Mouse (Mus musculus) embryo, embryonic 11 days (tissue): ENCODE measurements around the gene Apbb2.

ENCODE experiments used
- DNase-seq: peaks from one replicate; pipeline ENCODE4 v3.0.0-alpha.2; 2015

The Apbb2 gene

DNA sequence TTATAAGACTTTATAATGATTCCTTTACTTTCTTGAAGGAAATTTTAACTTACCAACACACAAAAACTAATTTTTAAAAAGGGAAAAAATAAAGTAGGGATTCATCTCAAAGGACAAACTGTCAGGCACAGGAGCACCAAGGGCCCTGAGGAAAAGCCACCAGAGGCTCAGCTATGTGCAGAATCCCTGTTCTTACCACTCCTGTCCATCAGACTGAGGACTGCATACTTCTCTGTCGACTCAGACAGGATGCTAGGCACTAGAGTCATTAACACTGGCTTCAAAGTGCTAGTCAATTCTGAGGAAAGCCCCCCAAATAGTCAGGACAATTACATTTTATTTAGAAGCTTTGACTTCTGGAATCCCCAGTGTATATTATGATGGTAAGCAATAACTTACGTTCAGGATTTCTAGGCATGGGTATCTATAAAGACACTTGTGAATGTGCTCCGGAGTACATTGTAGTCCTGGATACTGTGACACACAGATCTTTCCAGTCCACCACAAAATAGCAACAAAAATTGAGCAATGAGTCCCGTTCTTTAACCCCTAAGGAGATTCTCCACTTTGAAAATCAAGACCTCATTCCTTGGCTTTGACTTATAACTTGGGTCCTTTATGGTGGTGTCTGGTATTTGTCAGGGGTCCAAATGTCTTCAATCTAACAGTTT, 150.1 kb downstream of the Apbb2 start:
- DNase-seq = no peak

DNA sequence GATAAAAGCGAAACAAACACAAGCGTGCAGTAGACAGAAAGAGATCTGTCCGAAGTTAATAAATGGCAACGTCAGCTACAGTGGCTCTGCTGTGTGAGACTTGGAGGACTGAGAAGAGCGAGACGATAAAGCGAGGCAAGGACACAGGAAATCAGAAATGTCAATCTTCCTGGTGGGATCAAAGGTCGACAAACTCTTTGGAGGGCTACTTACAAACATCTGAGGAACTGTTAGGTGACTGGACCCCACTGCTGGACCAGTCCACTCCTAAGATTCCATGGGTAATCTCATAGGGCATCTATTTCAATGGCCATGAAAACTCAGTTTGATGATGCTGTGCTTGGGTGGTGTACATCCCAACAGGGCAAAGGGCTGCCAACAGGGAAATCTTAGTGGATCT, 155.9 kb downstream of the Apbb2 start:
- no peak for DNase-seq

DNA sequence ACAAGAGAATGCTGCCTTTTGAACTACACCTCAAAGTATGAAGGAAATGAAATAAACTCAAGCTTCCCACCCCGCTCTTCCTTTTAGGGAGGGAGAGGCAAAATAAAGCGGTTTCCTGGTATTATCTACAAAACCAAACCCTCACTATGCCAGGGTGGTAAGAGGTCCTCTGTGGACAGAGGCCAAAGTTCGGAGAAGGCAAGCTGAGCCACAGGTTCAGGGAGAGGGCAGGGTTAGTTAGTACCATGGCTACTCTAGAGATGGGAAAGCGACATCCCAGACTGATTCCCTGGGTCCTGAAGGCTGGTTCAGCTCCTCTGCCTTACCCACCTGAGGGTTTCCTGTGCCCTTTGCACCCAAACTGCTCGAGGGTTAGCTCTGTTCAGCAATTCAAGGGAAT, 159.7 kb downstream of the Apbb2 start:
- no peak for DNase-seq

DNA sequence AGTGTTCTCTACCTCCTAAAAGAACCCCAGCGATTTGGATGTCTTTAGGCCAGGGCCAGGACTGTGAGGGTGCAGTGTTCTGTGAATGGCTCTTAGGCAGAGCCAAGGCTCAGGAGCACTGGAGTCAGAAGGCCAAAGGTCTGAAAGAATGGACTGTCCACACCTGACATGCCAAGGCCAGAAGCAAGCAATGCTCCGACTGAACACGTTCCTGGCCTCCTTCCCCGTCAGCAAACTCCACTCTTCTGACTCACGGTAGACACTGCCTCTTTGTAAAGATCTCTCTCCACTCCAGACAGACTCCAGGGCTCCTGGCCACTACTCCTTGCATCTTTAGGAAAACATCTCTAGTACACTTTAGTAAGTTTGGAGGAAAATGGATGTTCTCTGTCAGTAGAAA, 163.3 kb downstream of the Apbb2 start:
- no peak for DNase-seq

DNA sequence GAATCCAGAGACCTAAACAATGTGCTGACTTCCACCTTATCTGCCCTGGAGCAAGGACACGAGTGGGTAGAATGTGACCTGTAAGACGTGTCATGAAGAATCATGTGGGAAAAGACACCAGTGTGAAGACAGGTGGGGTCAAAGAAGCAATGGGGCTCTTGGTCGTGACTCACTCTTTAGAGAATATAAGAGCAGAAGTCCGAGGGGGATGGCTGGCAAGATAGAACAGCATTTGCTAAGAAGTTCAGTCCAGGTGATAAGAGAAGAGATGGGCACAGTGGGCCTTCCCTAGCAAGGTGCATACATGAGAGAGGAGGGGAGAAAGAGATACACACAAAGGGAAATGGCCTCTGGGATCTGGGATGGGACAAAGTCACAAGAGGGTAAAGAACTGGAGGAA, 163.8 kb downstream of the Apbb2 start:
- no peak for DNase-seq

DNA sequence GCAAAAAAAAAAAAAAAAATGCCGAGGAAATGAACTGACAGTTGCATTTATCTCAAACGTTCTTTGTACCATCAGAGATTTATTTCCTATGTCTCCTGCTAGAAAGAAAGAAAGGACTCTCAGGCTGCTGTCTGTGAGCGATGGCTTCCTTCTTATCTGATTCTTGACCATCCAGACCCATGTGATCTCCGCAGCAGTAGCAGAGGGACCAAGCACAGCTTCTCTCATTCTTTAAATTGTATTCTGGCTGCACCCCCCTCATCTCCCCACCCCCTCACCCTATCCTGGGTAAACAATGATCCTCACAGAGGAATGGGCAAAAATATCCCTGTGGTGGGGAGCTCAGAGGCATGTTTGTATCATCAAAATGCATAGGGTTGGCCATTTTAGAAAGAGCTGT, 165.5 kb downstream of the Apbb2 start:
- DNase-seq = no peak

DNA sequence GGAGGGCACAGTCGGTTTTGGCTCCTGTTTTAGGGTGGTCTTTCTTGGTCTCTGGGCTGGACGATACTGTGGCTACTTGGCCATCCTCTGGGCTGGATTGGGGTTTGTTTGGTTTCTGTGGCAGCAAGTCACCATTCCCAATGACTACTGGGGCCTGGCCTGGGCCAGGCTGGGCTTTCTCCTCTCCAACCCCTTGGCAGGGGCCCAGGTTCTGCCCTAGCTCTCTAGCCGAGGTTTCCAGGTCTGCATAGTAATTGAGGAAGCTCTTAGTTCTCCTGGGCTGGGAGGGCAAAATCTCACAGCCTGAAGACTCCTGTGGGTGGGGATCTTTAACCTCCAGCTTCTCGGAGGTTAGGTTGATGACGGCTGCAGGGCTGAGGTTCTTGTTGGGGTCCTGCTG, 167.0 kb downstream of the Apbb2 start:
- DNase-seq = no peak

DNA sequence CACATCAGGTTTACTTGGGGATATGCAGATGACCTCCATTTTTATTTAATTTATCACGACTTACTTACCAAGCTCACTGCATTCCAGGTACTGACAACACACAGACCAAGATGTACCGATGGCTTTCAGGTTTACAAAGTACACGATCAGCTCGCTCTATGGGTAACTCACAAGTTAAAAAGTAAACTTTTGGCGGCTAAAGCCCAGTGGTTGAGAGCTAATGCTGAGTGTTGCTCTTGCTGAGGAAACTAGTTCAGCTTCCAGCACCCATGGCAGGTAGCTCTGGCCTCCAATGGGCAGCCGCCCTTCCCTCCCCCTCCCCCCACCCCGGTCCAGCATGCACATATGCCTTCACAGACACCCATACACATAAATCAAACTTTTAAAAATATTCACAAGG, 173.1 kb downstream of the Apbb2 start:
- no peak for DNase-seq

DNA sequence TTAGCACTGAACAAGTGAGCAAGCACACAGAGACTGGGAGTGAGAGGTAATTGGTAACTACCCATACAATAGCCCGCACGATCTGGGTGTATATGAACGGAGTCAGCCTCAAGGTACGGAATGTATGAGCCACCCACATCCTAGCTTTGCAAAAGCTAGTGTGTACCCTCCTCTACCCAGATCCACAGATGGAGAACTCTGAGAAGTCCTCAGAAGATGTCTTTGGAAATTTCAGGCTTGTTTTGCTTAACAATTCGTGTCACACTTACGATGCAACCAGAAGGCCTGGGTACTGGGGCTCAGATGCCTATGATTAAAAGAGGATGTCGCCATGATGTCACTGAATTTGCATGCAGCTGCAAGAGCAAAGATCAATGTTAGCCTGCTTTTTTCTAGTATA, 176.3 kb downstream of the Apbb2 start:
- no peak for DNase-seq

DNA sequence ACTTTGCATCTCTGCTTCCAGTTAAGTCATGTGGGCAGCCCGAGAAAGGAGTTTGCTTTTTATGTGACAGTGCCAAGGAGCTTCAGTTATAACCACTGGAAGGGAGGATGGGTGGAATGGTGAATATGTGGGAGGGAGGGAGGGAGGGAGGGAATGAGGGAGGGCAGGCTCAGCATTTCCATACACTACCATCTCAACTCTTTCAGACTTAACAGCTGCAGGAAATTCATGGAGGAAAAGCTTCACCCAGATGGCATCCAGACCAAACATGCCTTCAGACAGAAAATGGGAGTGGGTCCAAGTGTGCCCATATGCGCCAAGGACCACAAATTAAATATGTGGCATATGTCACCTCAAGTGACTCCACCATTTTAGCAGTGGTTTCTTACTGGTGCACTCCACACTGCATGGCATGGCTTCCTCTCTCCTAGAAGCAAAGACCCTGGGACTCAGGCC, 181.8 kb downstream of the Apbb2 start:
- no peak for DNase-seq

DNA sequence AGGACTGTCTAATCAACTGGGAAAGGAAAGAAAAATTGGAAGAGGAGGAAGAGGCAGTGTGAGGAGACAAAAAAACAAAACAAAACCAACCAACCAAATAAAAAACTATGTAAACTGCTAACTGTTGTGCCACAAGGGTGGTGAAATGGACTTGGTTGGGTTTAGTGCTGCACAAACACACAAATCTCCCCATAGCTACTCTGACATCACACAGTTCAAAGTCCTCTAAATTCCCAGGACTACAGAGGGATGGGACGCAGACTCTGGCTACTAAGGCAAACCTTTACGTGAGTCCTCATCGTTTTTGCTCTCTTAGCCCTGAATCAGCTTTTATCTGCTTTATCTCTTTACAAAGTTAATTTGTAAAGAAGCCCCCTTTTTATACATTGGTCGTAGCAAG, 183.4 kb downstream of the Apbb2 start:
- no peak for DNase-seq

DNA sequence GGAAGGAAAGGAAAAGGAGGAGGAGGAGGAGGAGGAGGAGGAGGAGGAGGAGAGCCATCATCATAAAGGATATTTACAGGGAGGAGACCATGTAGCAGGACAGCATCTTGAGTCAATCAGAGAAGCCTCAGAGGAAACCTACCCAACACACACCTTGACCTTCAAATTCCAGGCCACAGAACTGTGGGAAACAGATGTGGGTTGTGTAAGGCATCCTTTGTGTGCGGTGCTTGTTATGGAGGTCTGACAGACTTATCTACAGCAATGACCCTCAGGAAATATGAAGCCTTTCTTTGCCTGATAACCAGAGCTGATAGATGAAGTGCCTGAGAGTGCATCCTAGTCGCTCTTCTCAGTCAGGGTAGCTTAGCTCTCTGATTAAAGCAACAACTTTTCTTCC, 189.5 kb downstream of the Apbb2 start:
- peak; percentile 35 for DNase-seq

DNA sequence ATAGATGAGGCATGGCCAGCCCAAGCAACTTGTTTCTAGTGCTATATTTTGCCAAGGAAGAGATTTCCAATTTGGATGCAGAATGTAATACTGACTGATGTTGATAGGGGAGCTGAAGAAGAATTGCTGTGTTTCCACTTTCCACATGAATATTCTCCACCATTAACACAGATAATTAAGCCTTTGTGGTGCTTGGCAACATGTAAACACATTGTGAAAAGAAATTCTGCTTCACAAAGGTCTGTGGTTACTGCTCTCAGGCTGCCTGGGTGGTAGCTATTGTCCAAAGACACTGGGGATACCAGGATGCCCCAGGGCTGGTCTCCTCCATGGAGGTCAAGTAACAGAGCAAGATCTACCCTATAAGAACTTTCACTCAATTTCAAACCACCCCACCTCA, 190.5 kb downstream of the Apbb2 start:
- DNase-seq = no peak

DNA sequence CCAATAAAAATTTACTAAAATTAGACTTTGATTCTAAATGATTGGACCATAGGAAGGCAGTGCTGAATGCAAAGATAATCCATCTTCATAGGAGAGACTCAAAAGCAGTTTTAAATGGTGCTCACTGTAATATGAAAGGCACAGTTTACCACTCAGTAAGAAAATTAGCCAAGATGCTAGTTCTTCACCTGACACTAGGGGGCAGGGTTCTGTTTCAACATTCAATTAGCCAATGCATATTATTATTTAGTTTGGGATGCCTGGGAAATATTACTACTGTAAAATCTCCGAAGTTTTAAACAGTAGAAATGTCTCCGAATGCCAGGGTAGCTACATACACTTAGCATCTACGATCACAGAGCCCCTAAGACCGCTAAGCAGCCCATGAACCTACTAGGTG, 194.7 kb downstream of the Apbb2 start:
- DNase-seq = peak; percentile 37

DNA sequence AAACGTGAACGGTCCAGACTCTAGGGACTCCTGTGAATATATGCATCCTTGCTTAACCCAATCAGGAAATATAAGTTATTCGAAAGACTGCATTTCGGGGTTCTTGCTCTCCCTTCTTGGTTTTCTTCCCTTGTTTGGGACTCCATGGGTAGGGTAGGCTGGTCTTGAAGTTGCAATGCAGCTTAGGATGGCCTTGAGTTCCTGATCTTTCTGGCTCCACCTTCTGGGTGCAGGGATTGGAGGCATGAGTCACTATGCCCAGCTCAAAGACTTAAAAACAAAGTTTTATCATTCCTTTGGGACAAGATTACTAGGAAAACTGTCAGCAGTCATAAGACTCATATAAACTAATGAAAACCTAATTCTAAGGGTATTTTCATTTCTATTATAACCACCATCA, 195.1 kb downstream of the Apbb2 start:
- DNase-seq = no peak

DNA sequence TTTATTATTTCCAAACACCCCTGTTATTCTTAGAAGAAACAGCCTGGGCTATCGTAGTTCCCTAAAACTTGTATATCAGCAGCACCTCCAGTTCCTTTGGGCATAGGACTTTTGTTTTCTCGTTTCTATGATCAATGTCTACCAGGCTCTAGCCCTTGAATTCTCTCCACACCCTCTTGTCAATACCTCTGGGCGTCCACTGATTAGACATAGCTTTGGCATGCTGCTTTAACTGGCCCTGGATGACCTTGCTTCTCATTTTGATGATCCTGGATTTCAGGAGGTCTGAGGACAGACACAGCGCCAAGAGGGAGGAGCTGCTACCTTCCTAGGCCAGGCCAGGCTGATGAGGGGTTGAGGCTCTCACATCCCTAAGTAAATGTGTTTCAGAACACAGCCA, 196.6 kb downstream of the Apbb2 start:
- no peak for DNase-seq

DNA sequence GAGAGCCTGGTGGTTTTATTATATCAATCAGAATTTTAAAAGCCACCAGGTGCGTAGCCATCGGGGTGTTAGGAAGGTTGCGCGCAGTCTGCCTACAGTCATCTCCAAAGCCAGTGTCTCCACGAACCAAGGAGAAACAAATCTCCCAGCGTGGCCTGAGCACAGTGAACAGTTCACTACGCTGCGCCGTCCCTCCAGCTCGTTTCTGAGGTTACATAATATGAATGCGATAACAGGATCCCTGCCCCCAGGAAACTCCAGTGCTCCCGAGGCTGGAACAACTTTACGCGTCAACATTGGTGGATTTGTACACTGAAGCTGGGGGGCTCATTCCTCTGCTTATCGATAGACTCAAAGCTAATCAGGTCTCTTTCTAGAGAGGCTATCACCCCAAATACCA, 197.4 kb downstream of the Apbb2 start:
- DNase-seq = no peak

DNA sequence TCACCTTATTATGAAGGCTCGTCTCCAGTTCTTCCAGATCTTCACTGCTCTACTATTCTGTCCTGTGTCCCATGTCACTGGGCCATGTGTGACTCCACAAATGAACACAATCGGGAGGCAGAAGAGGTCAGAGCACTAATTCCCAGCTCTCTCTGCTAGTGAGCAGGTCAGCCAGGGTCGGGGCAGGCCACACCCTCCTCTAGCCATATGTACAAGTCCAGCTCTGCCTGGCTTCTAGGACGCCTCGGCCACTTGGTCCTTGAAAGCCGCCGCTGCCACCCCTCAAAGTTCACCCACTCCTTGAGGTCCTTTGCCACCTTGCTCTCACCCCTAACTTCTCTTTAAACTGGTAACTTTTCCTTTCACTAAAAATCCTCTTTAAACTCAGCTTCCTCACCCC, 198.6 kb downstream of the Apbb2 start:
- DNase-seq = no peak

DNA sequence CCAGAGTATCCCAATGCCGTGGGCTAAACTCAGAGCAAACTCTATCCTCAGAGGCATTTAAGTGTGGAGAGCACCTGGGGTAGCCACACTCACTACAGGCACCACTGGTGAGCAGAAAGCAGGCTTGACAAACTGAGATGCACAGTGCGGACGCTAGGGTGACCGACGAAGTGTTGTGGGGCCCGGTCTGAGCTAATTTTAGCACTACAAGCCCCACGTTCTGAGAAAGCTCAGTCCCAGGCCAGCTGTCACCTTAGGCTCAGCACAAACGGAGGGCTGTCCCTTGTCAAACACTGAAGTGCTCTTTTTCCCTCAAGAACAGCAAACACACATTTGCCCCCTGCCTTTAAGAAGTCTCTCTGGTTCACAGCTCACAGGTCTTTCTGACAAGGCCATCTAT, 201.3 kb downstream of the Apbb2 start:
- no peak for DNase-seq

DNA sequence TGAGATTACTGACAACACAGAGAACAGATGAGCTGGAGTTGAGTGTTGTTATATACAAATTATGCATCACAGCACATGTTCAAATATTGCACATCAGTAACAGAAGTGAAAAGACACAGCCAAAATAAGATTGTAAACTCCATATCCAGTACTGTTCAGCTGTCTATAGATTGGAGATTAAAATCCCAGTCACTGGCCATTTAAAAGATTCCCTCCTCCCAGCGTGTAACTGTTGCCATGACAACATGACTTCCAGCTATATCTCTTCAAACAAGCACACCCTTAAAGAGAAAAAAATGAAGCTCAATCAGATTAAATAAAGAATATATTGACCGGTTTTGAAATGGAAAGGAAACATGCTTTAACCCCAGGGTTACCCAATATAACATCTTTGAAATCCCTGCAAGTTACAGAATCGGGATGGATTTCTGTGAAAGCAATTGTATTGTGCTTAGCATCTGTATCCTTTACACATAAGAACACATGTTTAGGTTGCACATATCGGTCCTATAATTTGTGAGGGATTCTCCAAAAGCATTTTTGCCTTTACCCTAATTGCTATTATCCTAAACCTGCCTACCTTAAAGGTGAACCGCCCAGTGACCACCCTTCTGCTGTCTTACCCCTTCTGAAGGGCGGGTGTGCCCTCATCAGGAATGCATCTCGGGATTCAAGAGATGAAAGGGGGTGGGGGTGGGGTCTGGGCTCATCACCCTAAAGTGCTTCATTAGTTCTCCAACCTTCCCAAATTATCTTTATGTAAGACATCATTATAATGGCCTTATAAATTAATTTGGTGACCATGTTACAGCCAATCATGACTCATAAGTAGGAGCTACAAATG, 202.7 kb downstream of the Apbb2 start:
- DNase-seq = peak; percentile 25

DNA sequence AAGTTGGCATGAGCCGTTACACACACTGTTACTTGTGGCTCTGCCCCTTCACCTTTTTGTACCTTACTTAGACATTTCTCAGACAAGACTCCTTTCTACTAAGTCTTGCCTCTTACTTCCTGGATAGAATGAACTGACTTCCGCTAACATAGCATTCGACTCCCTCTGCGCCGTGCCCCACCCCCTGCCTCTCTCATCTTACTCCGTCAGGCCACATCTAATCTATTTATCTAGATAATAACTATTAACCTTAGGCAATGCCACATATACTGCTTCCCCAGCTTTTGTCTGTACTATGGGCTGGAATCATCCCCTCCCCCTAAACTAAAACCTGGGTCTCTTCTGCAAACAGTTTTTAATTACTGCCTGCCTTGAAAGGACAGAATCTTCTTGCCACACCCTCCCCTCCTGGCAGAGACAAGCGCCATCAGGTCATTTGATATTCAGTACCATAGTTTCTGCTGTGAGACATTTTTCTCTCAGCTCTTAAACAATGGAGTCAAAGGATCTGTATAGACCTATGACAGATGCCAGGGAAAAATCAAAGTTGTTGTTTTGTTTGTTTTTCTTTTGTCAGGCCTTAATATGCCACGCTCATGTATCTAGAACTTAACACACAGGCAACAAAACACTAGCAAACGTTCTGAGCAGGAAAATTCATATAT, 203.4 kb downstream of the Apbb2 start:
- no peak for DNase-seq

DNA sequence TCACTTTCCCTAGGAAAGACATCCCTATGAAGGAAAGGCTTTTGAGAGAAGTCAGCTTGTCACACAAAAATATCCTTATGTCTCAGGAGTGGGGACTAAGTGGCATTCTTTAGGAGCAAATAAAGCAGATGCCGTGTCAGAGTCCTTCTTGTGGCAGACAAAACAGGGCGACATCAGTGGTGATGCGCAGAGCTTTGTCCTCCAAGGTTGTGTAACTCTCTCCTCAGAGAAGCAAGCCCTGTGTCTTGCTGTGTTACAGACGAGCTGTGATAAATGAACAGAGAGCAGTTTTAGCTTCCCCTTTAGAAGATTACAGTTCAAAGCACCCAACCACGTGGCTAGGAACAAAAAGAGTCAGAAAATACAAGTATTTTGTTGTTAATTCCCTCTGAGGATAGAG, 205.2 kb downstream of the Apbb2 start:
- no peak for DNase-seq

DNA sequence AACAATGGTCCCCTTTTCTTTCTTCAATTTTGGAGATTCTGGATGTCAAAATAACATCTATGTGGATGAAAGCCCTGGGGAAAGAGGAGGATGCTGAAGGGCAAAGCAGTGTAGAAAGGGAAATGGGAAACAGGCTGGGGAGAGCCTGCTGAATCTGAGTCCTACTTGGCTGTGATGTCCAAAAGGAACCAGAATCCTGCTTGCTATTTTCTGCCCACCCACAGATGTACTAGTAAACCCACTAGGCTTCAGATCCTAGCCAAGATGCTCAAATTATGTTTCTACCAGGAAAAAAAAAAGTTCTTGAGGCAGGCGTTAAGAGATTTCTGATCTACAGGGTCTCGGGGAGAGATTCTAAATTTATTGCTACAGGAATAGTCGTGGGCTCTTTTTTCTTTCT, 205.8 kb downstream of the Apbb2 start:
- no peak for DNase-seq

DNA sequence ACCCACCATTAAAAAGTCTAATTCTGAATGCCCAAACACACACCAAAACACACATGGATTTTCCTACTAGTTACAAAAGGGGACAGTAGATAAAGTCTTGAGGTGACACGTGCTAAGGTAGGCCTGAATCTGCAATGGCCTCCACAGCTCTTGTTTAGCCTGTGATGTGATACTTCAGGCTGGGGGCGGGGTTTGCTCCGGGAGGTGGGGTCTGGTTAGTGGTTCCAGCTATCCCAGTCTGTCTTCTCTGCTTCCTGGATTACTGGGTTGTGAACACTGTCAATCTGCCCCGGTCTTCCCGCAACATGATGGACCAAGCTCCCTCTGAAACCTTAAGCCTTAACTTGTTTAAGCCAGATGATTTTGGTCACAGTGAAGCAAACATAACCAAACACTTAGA, 210.0 kb downstream of the Apbb2 start:
- no peak for DNase-seq
